Mouse (Mus musculus) layer of hippocampus, postnatal 36 days (tissue): ENCODE measurements around the gene Pde4c. TPM values are rescaled to one million over a fixed set of nuclear protein-coding genes. Genes with fewer than 3 reads are reported as not detected.

Experiments used
- DNase-seq, 2 experiments: peaks; one replicate each; pipeline ENCODE4 v3.0.0; 2022
- microRNA-seq, 2 experiments: library from miRNA; unstranded; fragments of <30 nt; microRNA quantifications; one replicate each; pipeline ENCODE4 v1.2.0; 2021
- total RNA-seq, 2 experiments: library from RNA; stranded (reverse); gene quantifications; 2 replicates each; pipeline ENCODE4 v1.2.3; 2021

The Pde4c gene
- total RNA-seq, 2 experiments from 2014 or later: 1.5 to 2.4 TPM

DNA sequence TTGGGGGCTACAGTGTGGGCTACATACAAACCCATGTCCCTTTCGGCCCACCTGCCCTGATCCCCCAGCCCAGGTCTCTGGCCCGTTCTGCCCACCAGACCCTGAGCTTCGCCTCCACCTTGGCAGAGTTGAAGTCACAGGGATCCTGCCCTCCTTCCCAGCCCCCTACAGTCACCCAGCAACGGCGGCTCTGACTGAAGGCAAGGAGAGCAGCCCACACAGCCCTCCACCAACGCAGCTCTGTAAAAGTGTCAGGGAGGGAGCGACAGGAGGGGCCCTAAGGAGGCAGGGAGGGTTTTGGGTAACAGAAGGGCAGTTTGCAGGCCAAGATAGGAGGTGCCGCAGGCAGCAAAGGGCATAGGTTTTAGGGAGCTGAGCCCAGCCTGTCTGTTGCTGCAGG is 67.3 kb downstream of the Pde4c start:
- DNase-seq: no peak

DNA sequence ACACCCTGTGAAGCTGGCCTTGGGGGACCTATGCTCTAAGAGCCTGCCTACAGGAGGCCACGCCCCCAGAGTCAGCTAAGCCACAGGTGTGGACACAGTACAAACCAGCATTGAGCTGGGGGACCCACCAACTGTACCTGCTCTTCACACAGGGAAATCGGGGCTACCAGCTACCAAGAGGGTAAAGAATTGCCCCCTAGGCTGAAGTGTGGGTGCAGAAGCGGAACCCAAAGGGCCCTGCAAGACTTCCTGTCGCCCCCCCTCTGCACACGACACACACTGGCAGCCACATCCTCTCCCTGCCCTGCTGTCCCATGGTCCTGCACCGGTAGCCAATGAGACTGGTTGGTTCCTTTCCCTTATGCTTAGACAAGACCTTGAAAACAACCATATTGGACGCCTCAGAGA is 67.8 kb downstream of the Pde4c start:
- no peak for DNase-seq

DNA sequence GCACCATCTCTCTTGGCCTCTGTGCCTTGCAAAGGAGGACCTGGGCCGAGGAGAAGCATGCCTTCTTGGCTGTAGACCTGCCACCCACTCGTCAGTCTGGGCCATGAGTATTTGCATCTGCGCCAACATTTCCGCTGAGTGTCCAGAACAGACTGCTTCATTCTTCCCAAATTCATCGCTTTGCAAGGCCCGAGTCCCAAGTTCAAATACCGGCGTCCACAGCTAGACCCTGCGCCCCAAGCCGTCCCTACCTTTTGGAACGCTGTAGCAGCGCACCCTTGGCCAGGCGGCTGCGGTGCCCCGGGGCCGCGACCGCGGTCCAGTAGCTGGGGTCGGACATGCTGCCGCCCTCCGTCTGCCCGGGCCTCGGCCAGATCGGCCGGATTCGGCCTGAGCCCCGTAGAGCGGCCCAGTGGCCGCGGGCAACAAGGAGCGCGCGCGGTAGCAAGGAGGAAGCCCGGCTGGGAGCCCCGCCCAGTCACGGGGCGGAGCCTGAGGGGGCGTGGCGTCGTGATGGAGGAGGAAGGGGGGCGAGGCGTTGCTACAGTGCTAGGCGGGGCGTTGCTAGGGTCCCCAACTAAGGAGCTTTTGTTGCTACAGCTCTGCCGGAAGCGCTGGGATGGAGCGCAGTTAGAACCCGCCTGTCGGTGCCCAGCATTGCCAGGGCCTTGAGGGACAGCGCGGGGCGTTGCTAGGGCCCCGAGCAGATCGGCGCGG is 68.6 kb downstream of the Pde4c start:
- DNase-seq: peak; percentile 97 to 98

DNA sequence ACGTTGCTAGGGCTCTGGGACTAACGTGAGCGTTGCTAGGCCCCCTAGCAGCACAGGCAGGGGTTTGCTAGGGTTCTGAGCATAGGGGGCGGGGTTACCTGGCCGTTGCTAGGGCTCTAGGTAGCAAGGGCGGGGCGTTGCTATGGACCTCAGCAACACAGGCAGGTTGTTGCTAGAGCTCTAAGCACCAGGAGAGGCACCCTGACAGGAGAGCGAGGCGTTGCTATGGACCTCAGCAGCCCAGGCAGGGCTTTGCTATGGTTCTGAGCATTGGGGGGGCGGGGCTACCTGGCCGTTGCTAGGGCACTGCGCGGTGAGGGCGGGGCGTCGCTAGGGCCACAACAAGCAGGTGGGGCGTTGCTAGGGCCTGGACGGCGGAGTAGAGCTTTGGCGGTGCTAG is 69.2 kb downstream of the Pde4c start:
- no peak for DNase-seq

DNA sequence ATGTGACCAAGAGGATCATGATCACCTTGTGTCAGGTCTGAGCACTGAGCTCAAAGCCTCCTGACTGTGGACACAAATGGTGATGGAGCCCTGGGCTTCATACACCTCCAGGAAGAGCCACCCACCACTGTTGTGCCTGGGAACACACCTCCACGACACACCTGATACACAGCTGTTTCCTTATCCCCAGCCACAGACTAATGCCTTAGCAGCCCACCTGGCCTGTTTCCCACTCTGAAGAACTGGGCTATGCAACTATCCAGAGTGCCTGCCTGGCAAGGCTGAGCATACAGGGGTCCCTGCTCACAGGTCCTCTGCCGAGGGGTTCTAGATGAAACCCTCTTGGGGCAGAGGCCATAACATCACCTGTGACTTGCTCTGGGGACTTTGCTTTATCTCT is 70.7 kb downstream of the Pde4c start:
- DNase-seq: no peak

DNA sequence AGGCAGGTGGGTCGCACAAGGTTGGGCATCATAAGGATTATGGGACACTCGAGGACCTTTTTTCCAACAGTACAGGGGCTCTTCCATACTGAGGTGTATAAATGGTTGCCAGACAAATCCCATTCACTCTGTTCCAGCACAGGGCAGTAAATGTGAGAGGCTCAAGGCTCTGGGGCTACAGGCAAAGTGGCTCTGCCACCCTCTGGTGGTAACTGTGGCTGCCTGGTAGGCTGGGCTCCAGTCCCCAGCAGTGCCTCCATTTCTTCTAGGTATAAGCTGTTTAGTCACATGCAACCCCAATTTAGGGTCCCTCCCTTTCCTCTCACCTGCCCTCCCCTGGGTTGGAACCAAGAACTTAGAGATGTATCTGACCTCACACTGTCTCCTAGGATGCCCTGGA is 71.8 kb downstream of the Pde4c start:
- DNase-seq: no peak

DNA sequence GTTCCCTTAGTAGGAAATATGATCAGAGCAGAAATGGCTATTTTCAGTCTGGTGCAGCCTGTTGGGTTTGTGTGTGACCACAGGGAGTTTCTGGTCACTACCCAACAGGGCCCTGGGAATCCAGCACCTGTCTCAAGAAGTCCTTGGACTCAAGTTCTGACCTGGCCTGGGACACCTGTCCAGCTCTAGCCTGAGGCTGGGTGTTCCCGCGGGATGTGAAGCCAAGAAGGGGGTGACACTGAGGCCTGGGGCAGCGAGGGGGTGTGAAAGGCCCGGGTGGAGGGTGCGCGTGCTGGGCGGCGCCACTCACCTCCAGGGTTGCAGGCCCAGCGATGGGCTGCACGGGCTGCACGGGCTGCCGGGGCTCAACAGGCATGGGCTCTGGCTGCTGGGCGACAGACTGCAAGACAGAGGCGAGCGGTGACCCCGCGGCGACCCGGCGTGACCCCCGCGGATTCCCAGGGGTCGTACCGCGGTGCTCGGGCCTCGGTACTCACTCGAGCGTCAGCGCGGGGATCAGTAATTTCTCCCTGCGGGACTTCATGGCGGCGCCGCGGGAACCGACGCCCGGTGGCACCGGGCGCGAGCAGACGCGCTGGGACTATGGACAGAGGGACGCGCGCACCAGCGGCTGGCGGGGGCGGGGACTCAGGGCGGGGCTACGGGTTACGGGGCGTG is 73.0 kb downstream of the Pde4c start:
- no peak for DNase-seq

DNA sequence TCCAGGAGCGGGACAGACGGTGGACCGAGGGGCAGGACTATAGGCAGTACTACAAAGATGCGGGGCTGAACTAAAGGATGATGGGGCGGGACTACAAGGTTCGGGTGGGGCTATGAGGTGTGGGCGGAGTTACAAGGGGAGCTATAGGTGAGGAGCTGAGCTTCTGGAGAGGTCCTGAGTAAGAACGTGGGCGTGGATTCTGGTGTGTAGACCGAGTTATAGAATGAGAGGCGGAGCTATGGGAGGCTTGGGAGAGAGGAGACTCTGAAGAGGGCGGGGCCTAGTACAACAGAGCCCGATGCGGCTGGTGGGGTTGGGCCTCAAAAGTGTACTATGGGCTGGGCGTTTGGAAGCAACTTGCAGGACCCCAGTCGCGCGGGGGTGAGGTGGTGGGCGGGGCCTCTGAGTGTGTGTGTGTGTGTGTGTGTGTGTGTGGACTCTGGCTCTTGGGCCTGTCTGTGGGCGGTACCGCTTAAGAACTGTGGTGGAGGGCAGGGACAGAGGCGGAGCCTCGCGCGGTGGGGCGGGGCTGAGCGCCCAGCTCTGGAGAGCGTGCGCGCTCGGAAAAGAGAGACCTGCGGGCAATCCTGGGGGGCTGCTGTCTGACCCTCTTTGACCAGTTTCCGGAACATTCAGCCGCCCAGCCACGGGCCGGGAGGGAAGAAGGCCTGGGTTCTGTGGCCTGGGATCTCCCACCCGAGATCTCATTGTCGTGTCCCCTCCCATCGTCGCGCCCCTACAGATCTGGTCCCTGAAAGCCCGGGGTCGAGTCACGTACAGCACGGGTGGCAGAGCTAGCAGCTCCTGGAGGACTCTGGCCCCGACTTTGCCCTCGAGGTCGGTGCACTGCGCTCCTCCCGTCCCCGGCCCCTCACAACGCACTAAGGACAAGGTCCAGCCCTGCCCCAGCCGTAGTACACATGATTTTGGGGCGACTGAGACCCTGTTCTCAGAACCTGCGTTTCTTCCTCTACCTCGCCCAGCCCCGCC is 73.9 kb downstream of the Pde4c start:
- peak; percentile 88 to 92 for DNase-seq

DNA sequence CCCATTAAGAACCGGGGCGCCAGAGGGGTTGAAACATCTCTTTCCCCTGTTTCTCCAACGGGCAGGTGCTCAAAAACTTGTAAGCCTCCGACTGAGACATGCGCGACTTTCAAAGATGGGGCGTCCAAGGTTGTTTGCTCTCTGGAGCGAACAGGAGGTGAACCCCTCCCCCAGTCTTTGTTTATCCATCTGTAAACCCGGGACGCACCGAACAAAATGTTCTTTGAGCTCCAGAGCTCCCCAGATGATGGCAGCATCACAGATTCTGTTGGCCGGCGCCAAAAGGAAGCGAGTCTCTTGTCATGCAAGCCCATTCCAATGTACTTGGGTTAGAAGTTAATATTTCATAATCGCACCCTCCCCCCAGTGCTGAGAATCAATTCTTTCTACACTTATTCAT is 74.8 kb downstream of the Pde4c start:
- DNase-seq: peak in 1 of 2 experiments; percentile 77

DNA sequence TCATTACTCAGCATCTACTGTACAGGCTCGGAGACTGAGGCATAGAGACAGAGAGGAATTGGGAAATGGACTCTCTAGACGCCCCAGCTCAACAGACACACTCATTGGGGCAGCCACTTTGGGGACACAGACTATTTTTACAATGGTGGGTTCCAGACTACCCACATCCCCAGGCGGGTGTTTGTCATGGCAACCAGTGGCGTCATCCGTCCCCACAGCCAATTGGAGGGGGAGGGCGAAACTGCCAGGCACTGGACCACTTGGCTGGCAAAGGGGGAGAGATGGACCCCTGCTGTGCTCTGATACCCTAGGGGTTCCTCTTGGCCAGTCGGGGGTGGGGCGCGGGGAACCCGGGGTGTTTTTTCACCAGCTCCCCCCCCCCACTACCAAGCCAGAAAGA is 77.1 kb downstream of the Pde4c start:
- DNase-seq: peak in 1 of 2 experiments; percentile 64

Small RNA genes lying within 50 kb of the gene (microRNA-seq; reads per million reads assigned to microRNA genes)
- 56.5 to 61.2 reads per million in 2 experiments for gene Mir7240

Other genes starting within 250 kb of the Pde4c start
- 10 to 100 TPM; 57.4 to 59.0 TPM for gene Klhl26, start 246.8 kb upstream of the Pde4c start, total RNA-seq
- gene Tmem59l, start 236.4 kb upstream of the Pde4c start, total RNA-seq: 100 to 1,000 TPM; 312 to 335 TPM
- 10 to 100 TPM; 42.9 to 45.2 TPM for gene Crlf1, start 230.6 kb upstream of the Pde4c start, total RNA-seq
- 100 to 1,000 TPM in 1 of 2 experiments, 10 to 100 TPM in 1; 97.5 to 102 TPM for gene Rex1bd, start 217.0 kb upstream of the Pde4c start, total RNA-seq
- gene Uba52, start 212.9 kb upstream of the Pde4c start, total RNA-seq: 100 to 1,000 TPM; 947 to 957 TPM
- 100 to 1,000 TPM; 436 to 447 TPM for gene Fkbp8, start 196.0 kb upstream of the Pde4c start, total RNA-seq
- gene Kxd1, start 195.8 kb upstream of the Pde4c start, total RNA-seq: 10 to 100 TPM; 38.2 to 38.3 TPM
- gene Ell, start 184.3 kb upstream of the Pde4c start, total RNA-seq: 10 to 100 TPM; 18.6 to 23.4 TPM
- gene Isyna1, start 129.3 kb upstream of the Pde4c start, total RNA-seq: 10 to 100 TPM; 42.9 to 54.3 TPM
- gene Ssbp4, start 114.8 kb upstream of the Pde4c start, total RNA-seq: 100 to 1,000 TPM; 276 to 279 TPM
- gene Lrrc25, start 107.6 kb upstream of the Pde4c start, total RNA-seq: 1 to 10 TPM in 1 of 2 experiments, under 1 TPM in 1; 0.33 to 1.0 TPM
- not detected for gene Gdf15, start 91.3 kb upstream of the Pde4c start, total RNA-seq
- gene Pgpep1, start 63.3 kb upstream of the Pde4c start, total RNA-seq: 10 to 100 TPM; 23.1 TPM
- gene Lsm4, start 50.5 kb upstream of the Pde4c start, total RNA-seq: 10 to 100 TPM; 60.3 to 68.5 TPM
- gene Jund, start 24.8 kb upstream of the Pde4c start, total RNA-seq: 100 to 1,000 TPM; 157 to 183 TPM
- under 1 TPM; 0.08 to 0.10 TPM for gene Iqcn, start 20.3 kb upstream of the Pde4c start, total RNA-seq
- gene Gm3336, start 5.2 kb upstream of the Pde4c start, total RNA-seq: not detected
- 100 to 1,000 TPM; 729 to 765 TPM for gene Rab3a, start 31.0 kb downstream of the Pde4c start, total RNA-seq
- 10 to 100 TPM; 34.3 to 35.8 TPM for gene Mpv17l2, start 37.2 kb downstream of the Pde4c start, total RNA-seq
- 100 to 1,000 TPM; 153 to 158 TPM for gene Pik3r2, start 53.0 kb downstream of the Pde4c start, total RNA-seq
- gene Mast3, start 81.3 kb downstream of the Pde4c start, total RNA-seq: 100 to 1,000 TPM; 452 to 459 TPM
- gene Il12rb1, start 84.7 kb downstream of the Pde4c start, total RNA-seq: under 1 TPM; 0.56 to 0.87 TPM
- gene Arrdc2, start 116.0 kb downstream of the Pde4c start, total RNA-seq: 10 to 100 TPM; 18.5 to 25.6 TPM
- gene Kcnn1, start 139.5 kb downstream of the Pde4c start, total RNA-seq: 10 to 100 TPM; 16.9 to 17.7 TPM
- gene Ccdc124, start 150.2 kb downstream of the Pde4c start, total RNA-seq: 10 to 100 TPM; 83.4 to 95.4 TPM
- 1 to 10 TPM; 8.1 to 8.9 TPM for gene Slc5a5, start 169.0 kb downstream of the Pde4c start, total RNA-seq
- gene Rpl18a, start 173.7 kb downstream of the Pde4c start, total RNA-seq: 100 to 1,000 TPM; 659 to 685 TPM
- gene Map1s, start 182.2 kb downstream of the Pde4c start, total RNA-seq: 10 to 100 TPM; 87.3 to 89.7 TPM